Mouse (Mus musculus) midbrain, embryonic 12.5 days (tissue): ENCODE results near the gene Upk1b. TPM values are rescaled to one million over a fixed set of nuclear protein-coding genes. Genes with fewer than 3 reads are reported as not detected.
"Not testable (repeated sequence)": the region's sequence is repeated elsewhere in the genome, so short reads cannot be mapped to it uniquely, and the experiment has no call there.

Experiments
- ATAC-seq: fragments of 200-750 bp; cut with Nextera tagmentation; 2 replicates; pipeline ENCODE4 v1.8.0; 2017; ENCODE audit warnings: low read depth, moderate TSS enrichment, moderate library complexity; ENCODE audit not compliant: low FRiP score
- H3K27ac ChIP-seq: fragments of 300-500 bp; sonication (generic); replicated peaks from 2 replicates; pipeline ENCODE4 v1.5.1; 2016; ENCODE audit warnings: mild to moderate bottlenecking
- H3K27me3 ChIP-seq: fragments of 300-500 bp; sonication (generic); 2 replicates; pipeline ENCODE4 v1.6.1; 2016; ENCODE audit warnings: mild to moderate bottlenecking
- H3K36me3 ChIP-seq: fragments of 300-500 bp; sonication (generic); 2 replicates; pipeline ENCODE4 v1.6.1; 2016
- H3K4me1 ChIP-seq: fragments of 300-500 bp; sonication (generic); 2 replicates; pipeline ENCODE4 v1.6.1; 2016
- H3K4me2 ChIP-seq: fragments of 300-500 bp; sonication (generic); replicated peaks from 2 replicates; pipeline ENCODE4 v1.6.1; 2016; ENCODE audit warnings: mild to moderate bottlenecking, moderate library complexity
- H3K4me3 ChIP-seq: fragments of 300-500 bp; sonication (generic); 2 replicates; pipeline ENCODE4 v1.5.1; 2016; ENCODE audit warnings: mild to moderate bottlenecking
- H3K9ac ChIP-seq: fragments of 300-500 bp; sonication (generic); replicated peaks from 2 replicates; pipeline ENCODE4 v1.6.1; 2016; ENCODE audit warnings: mild to moderate bottlenecking, moderate library complexity
- H3K9me3 ChIP-seq: fragments of 300-500 bp; sonication (generic); 2 replicates; pipeline ENCODE4 v1.6.1; 2016; ENCODE audit warnings: mild to moderate bottlenecking
- WGBS: fragments of 180-500 bp; shearing (Covaris S2); methylation state at CpG from one replicate; pipeline ENCODE4 v1.1.7; 2016; 5-methylcytosine and 5-hydroxymethylcytosine counted together
- polyA plus RNA-seq: library from polyadenylated mRNA; unstranded; fragments of >200 nt; fragmentation: Nextera tagmentation; extraction: Ambion mirVana; gene quantifications from 2 replicates; pipeline ENCODE4 v1.2.1, GENCODE M21; 2016

The Upk1b gene
- polyA plus RNA-seq: 1.8 and 3.4 TPM in 2 replicates

GRCm38 (mm10) chr16:38800091-38800490 lies at the start of gene Upk1b:
TSS of gene Upk1b (minus strand) at chr16:38800328.
- Histone ChIP-seq H3K27ac (no peak within 1 kb of the TSS), H3K27me3 (no peaks in the 10 kb centered on the region), H3K36me3 (no peaks in the 10 kb centered on the region), H3K9me3 (no peaks in the 10 kb centered on the region), H3K4me3 (no peak within 1 kb of the TSS), H3K4me1 (no peaks in the 10 kb centered on the region), H3K9ac (no peak within 1 kb of the TSS), H3K4me2 (no peak within 1 kb of the TSS)
- WGBS: 59% methylated on average over 10 of the region's 10 CpGs
- ATAC-seq: no peak

- WGBS: 82% methylated on average over 3 of the region's 3 CpGs
- Histone ChIP-seq H3K4me2 (no peak within 1 kb of the TSS), H3K9me3 (no peaks in the 10 kb centered on the region), H3K4me3 (no peak within 1 kb of the TSS), H3K4me1 (no peaks in the 10 kb centered on the region), H3K9ac (no peak within 1 kb of the TSS), H3K36me3 (no peaks in the 10 kb centered on the region), H3K27ac (no peak within 1 kb of the TSS), H3K27me3 (no peaks in the 10 kb centered on the region)
- ATAC-seq: no peak
Measured at GRCm38 (mm10) chr16:38828649-38829048, 28.5 kb upstream of the Upk1b start, which contains the start of gene 4930435E12Rik. TSS of gene 4930435E12Rik (minus strand) at chr16:38828749.

- Histone ChIP-seq H3K4me2 (no peak overlapping the region), H3K27ac (no peak overlapping the region), H3K9me3 (no peaks in the 10 kb centered on the region), H3K9ac (no peak overlapping the region), H3K36me3 (no peaks in the 10 kb centered on the region), H3K4me3 (no peak overlapping the region), H3K27me3 (no peaks in the 10 kb centered on the region), H3K4me1 (peaks cover 7% of the 10 kb centered on the region)
- no peak for ATAC-seq
- 35% methylated on average over 8 of the region's 8 CpGs for WGBS
Measured at GRCm38 (mm10) chr16:38812521-38812920, 12.4 kb upstream of the Upk1b start.

GRCm38 (mm10) chr16:38810196-38810595 lies 10.1 kb upstream of the Upk1b start:
- Histone ChIP-seq H3K4me3 (no peak overlapping the region), H3K4me1 (no peaks in the 10 kb centered on the region), H3K9ac (no peak overlapping the region), H3K27ac (no peak overlapping the region), H3K4me2 (no peak overlapping the region), H3K9me3 (no peaks in the 10 kb centered on the region), H3K27me3 (no peaks in the 10 kb centered on the region), H3K36me3 (no peaks in the 10 kb centered on the region)
- ATAC-seq: no peak
- 85% methylated on average over 5 of the region's 5 CpGs for WGBS

GRCm38 (mm10) chr16:38807796-38808195 lies 7.7 kb upstream of the Upk1b start:
- H3K4me3 ChIP-seq, H3K4me2 ChIP-seq, ATAC-seq, H3K27ac ChIP-seq, H3K4me1 ChIP-seq, H3K9me3 ChIP-seq, H3K27me3 ChIP-seq, H3K36me3 ChIP-seq, H3K9ac ChIP-seq: not testable (repeated sequence)
- WGBS: 90% methylated on average over 5 of the region's 5 CpGs

GRCm38 (mm10) chr16:38798957-38799450 lies 1.1 kb downstream of the Upk1b start:
- H3K4me1 ChIP-seq: no peaks in the 10 kb centered on the region
- 90% methylated on average over 3 of the region's 3 CpGs for WGBS
- no peaks in the 10 kb centered on the region for H3K36me3 ChIP-seq
- no peak overlapping the region for H3K9ac ChIP-seq
- no peak overlapping the region for H3K27ac ChIP-seq
- no peaks in the 10 kb centered on the region for H3K27me3 ChIP-seq
- H3K9me3 ChIP-seq: no peaks in the 10 kb centered on the region
- ATAC-seq: no peak
- no peak overlapping the region for H3K4me3 ChIP-seq
- H3K4me2 ChIP-seq: no peak overlapping the region

DNA sequence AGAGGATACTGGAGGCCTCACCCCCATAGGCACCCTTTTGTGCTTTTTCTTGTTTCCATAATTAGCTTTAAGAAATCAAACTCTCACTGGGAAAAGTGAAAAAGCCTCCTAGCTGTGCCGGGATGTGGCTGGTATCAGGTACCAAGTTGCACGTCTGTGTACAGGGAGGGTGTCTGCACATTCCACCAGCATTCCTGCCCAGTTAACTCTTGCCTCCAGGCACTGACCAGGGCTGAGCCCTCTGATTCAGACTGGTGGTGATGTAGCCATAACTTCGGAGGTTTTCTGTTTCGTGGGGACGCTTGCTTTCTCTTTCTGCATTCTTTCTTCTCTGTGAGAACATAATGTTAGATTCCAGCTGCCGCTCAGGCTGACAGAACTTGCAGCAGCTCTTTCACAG lies 7.0 kb downstream of the Upk1b start:
- WGBS: 86% methylated on average over 6 of the region's 6 CpGs
- H3K4me3 ChIP-seq: no peak overlapping the region
- no peaks in the 10 kb centered on the region for H3K36me3 ChIP-seq
- ATAC-seq: no peak
- no peaks in the 10 kb centered on the region for H3K27me3 ChIP-seq
- H3K27ac ChIP-seq: no peak overlapping the region
- H3K9ac ChIP-seq: no peak overlapping the region
- H3K4me1 ChIP-seq: no peaks in the 10 kb centered on the region
- H3K9me3 ChIP-seq: no peaks in the 10 kb centered on the region
- no peak overlapping the region for H3K4me2 ChIP-seq

DNA sequence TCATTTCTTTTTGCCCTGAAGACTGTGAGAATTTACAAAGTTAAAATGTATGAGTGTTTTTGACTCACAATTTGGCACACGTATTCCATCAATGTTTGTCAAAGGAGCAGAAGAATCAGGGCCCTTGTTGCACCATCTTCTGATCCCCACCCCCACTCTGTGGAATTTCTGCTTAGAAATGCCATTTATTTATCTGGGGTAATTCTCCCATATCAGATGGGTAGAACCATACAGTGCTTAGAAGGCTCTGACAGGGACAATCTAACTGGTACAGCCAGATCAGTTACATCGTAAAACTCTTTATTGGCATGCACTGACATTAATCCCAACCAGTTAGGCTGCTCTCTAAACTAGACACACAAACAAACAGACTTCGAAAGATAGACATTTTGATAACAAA lies 10.2 kb downstream of the Upk1b start:
- no peak for ATAC-seq
- Histone ChIP-seq H3K4me2 (no peak overlapping the region), H3K27ac (no peak overlapping the region), H3K9ac (no peak overlapping the region), H3K4me1 (no peaks in the 10 kb centered on the region), H3K27me3 (no peaks in the 10 kb centered on the region), H3K4me3 (no peak overlapping the region), H3K36me3 (no peaks in the 10 kb centered on the region), H3K9me3 (no peaks in the 10 kb centered on the region)
- WGBS: 87% methylated on average over 3 of the region's 3 CpGs

DNA sequence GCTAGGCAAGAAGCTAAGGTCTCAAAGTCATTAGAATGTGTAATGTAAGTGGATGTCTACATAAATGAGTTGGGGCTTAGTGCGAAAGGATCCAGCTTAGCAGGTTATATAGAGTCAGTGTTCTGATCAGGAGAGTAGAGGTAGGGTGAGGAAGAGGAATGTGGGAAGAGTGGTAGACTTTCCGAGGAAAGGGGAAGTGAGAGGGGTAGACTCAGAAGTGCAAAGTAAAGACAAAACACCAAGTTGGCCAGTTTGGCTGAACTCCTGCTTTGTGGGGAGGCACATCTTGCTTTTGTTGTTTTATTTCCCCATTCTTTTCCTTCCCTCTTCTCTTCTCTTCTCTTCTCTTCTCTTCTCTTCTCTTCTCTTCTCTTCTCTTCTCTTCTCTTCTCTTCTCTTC lies 11.1 kb downstream of the Upk1b start:
- Histone ChIP-seq H3K27me3 (no peaks in the 10 kb centered on the region), H3K36me3 (no peaks in the 10 kb centered on the region), H3K27ac (no peak overlapping the region), H3K4me3 (no peak overlapping the region), H3K4me1 (no peaks in the 10 kb centered on the region), H3K4me2 (no peak overlapping the region), H3K9ac (no peak overlapping the region), H3K9me3 (no peaks in the 10 kb centered on the region)
- WGBS: 87% methylated on average over 2 of the region's 2 CpGs
- ATAC-seq: no peak

DNA sequence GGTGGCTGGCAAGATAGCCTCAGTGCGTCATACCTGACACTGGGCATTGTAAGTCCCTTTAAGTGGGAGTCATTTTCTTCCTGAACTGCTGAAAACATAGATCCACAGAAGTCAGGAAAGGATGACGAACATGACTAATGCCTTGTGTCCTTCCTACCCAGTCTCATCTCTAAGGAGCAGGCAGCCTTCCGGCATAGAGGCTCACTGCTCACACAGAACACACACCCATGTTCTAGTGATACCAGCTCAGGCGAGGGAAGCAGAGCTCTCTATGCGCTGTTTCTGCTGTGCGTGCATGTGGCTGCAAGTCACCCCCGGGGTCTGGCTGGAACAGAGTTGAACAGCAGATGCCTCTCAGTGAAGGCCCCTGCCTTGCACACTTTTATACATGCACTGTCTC lies 14.8 kb downstream of the Upk1b start:
- H3K9ac ChIP-seq: no peak overlapping the region
- H3K4me2 ChIP-seq: no peak overlapping the region
- WGBS: 84% methylated on average over 7 of the region's 7 CpGs
- no peaks in the 10 kb centered on the region for H3K36me3 ChIP-seq
- no peak overlapping the region for H3K4me3 ChIP-seq
- ATAC-seq: no peak
- H3K27ac ChIP-seq: no peak overlapping the region
- H3K4me1 ChIP-seq: no peaks in the 10 kb centered on the region
- no peaks in the 10 kb centered on the region for H3K27me3 ChIP-seq
- H3K9me3 ChIP-seq: no peaks in the 10 kb centered on the region

GRCm38 (mm10) chr16:38782524-38783067 lies 17.5 kb downstream of the Upk1b start:
- no peak overlapping the region for H3K4me2 ChIP-seq
- no peaks in the 10 kb centered on the region for H3K9me3 ChIP-seq
- H3K36me3 ChIP-seq: no peaks in the 10 kb centered on the region
- H3K27me3 ChIP-seq: no peaks in the 10 kb centered on the region
- WGBS: 69% methylated on average over 2 of the region's 2 CpGs
- H3K4me3 ChIP-seq: no peak overlapping the region
- H3K27ac ChIP-seq: no peak overlapping the region
- H3K4me1 ChIP-seq: no peaks in the 10 kb centered on the region
- H3K9ac ChIP-seq: no peak overlapping the region
- no peak for ATAC-seq

- H3K9me3 ChIP-seq: no peaks in the 10 kb centered on the region
- H3K9ac ChIP-seq: no peak overlapping the region
- no peak for ATAC-seq
- H3K4me2 ChIP-seq: no peak overlapping the region
- no peaks in the 10 kb centered on the region for H3K4me1 ChIP-seq
- no peaks in the 10 kb centered on the region for H3K27me3 ChIP-seq
- WGBS: 69% methylated on average over 2 of the region's 2 CpGs
- no peaks in the 10 kb centered on the region for H3K36me3 ChIP-seq
- no peak overlapping the region for H3K27ac ChIP-seq
- H3K4me3 ChIP-seq: no peak overlapping the region
Measured at GRCm38 (mm10) chr16:38781946-38782345, 18.2 kb downstream of the Upk1b start.

GRCm38 (mm10) chr16:38780960-38781572 lies 19.1 kb downstream of the Upk1b start:
- Histone ChIP-seq H3K9me3 (no peaks in the 10 kb centered on the region), H3K9ac (no peak overlapping the region), H3K4me1 (no peaks in the 10 kb centered on the region), H3K27ac (no peak overlapping the region), H3K4me2 (no peak overlapping the region), H3K36me3 (no peaks in the 10 kb centered on the region), H3K4me3 (no peak overlapping the region), H3K27me3 (no peaks in the 10 kb centered on the region)
- 93% methylated on average over 7 of the region's 7 CpGs for WGBS
- ATAC-seq: no peak
